Mouse (Mus musculus) bone marrow, adult 2 months (tissue): ENCODE measurements around the gene Fuz.

Experiments
- CTCF ChIP-seq: fragments of 200-500 bp; IDR thresholded peaks from 2 replicates; pipeline ENCODE4 v1.5.1; 2011; ENCODE audit warnings: low read length, control low read depth; ENCODE audit not compliant: control insufficient read depth, insufficient read depth
- POLR2A ChIP-seq: fragments of 200-500 bp; IDR thresholded peaks from 2 replicates; pipeline ENCODE4 v1.6.1; 2011; ENCODE audit warnings: low read depth, mild to moderate bottlenecking, control low read depth, low read length, borderline replicate concordance; ENCODE audit not compliant: control insufficient read depth

DNA sequence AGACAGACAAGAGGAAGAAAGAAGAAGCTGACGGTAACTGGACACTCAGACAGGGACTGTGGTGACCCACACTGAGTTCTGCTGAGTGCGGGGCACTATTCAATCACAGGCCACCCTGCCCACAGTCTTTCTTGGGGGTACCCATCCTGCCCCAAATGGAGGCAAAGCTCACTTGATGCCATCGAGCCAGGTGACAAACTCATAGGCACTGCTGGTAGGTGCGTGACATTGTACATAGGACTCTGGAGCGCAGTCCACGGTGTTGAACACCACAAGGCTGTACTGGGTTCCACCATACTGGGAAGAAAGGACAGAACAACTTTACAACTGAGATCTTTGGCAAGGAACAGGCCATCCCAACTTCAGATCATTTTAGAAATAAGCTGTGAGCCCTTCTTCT is 4.3 kb upstream of the Fuz start:
- TF ChIP-seq CTCF = no peak
- TF ChIP-seq POLR2A = no peak
